Mouse (Mus musculus) retina, postnatal 7 days (tissue): ENCODE data around the gene Klk4.

Experiments used
- DNase-seq: peaks from one replicate; pipeline ENCODE4 v3.0.0-alpha.2; 2012; ENCODE audit warnings: low read depth, low spot score

Klk4 gene

DNA sequence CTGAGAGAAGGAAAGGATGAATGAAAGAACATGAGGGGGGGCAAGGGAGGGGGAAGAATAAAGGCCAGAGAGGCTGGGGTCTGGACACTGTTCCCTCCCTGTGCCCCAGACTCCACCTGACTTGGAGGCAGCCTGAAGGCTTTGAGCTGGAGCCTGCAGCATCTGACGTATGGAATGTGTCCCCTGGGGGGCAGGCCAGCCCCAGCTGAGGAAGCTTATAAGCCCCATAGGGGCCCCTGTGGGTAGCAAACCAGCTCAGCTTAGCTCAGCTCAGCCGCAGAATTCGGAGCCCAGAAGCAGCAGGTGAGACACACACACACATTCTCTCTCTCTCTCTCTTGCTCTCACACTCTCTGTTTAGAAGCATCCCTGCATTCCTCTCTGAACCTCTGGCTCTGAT lies at the start of gene Klk4:
Gene Klk4 (plus strand): TSS at position 249 of the 400 bp plus-strand sequence.
- no peak for DNase-seq

DNA sequence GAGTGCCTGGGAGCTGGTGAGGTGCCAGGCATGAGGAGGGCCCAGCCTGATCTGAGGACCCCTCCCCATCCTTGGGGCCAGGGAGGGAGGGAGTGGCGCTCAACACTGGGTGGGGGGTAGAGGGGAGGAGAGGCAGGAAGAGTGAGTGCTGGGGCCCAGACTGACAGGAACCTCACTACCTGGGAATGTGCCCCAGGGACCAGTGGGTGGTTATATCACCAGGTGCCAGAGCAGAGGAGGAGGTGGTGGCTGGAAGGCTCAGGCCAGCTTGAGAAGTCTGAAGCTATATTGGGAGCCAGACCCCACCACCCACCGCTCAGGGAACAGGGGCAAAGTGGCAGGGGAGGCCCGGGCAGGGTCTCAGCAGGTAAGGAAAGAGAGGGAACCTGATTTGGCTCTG lies 39.3 kb upstream of the Klk4 start, which contains the start of gene Klk5:
Gene Klk5 (plus strand): TSS at position 271 of the 400 bp plus-strand sequence.
- no peak for DNase-seq

DNA sequence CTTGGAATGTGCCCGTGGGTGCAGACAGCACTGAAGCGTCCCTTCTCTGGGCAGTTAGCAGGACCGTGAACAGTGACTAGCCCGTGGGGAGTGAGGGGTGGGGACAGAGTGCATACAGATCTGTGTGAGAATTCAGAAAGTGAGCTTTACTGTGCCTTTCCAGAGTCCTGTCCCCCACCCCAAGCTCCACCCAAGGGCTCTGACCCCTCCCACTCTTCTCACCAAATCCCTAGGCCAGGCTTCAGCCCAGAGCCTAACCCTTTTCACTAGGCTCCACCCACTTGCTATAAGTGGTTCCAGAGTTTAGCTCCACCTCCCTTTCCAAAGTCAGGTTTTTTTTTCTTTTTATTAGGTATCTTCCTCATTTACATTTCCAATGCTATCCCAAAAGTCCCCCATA lies 37.2 kb upstream of the Klk4 start:
- DNase-seq: no peak

DNA sequence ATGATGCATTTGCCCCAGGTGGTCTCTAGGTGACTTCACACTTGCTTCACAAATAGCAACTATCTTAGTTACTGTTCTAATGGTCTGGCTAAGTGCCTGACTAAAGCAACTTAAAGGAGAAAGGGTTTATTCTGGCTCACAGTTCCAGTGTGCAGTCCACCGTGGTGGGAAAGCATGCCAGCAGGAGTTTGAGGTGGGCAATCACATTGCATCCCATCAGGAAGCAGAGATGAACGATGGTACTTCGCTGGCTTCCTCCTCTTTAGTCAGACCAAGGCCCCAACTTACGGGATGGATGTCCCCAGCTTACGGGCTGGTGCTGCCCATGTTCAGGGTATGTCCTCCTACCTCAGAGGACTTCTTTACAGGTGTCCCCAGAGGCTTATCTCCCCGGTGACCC lies 29.3 kb upstream of the Klk4 start:
- no peak for DNase-seq

DNA sequence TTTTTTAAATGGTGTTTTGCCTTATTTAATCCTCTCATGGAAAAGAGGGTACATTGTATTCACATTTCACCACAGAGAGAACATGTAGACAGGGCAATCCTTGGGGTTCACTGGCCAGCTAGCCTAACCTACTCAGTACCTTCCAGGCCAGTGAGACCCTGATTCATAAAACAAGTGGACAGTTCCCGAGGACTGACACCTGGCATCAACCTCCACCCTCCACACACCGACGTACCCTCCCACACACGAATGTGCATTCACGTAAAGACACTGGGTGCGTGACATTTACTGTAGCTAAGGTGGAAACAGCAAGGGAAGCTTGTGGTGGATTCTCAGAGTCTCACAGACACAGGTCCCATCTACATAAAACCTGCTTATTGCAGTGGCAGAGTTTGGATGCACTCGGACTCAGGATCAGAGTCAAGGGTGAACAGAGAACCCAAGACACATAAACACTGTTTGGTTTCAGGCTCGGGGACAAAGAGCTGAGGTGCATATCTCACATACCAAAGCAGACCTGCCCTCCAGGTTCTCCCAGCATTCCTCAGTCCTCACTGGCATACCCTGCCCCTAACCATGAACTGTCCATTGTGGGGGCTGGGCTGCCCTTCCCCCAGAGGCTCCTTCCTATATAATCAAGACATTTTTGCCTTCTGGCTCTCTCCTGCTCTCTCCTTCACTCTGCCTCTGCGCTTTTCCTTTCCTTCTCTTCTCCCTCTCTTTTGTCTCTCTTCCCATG lies 26.1 kb upstream of the Klk4 start:
- no peak for DNase-seq

DNA sequence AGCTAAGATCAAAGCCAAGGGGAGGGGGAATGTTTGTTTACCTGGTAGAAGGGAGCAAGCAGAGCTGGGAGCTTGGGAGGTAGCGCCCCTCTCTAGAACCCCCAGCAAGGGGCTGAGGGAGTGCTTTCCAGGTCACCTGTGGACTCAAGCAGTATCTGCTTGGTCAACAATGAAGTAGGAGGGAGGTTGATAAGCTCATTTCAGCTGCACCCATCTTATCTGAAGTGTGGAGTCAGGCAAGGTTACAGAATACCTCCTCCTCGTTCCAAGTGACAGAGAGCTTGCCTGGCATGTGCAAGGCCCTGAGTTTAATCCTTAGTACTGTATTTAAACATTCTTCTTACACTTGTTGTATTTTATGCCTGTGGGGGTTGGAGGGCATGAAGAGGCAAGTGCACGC lies 25.3 kb upstream of the Klk4 start:
- no peak for DNase-seq

DNA sequence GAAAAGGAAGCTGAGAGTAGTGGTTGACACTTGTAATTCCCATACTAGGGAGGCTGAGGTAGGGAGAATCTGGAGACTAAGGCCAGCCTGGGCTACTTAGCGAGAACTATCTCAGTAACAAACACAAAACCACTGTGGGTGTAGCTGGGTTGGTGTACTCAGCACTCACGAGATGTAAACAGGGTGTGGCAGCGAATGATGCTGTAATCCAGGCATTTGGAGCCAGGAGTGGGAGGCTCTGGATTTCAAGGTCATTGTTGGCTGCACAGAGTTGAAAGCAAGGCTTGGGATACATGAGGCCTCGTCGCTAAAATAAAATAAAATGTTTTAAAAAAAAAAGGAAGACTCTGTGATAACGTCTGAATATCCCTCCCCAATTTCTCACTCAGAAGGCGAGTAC lies 24.7 kb upstream of the Klk4 start:
- DNase-seq: no peak

DNA sequence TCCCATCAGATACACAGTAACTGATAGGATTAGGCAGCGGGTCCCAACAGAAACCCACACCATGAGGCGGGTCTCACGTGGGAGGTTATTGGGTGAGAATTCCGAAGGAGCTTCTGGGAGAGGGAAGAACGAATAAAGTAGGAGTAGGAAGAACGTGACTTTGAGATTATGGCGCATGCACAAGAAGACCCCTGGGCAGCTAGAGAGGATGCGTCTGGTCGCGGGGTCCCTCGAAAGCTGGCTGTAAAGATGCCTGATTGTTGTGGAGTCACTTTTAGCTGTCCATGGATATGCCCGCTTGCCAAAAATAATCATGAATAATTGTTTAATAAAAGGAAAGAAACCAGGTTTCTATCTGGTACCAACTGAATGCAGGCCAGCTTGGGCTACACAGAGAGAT lies 23.5 kb upstream of the Klk4 start:
- DNase-seq: no peak

DNA sequence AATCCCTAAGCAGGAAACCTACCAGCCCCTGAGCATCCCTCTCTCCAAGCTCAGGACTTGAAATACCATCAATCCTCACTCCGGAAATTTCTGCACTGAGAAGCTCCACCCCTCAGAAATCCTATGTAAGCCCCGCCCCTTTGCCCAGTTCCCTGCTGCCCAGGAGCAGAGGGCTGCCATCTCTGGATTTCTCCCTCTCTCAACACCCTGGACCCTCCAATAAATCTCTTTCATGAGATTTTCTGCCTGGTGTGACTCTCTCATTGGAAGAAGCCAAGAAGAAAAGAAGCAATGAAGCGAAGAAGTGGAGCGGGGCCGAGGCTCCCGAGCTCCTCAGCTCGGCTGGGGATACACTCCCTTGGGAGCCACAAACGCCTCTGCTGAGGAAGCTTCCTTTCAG lies 20.5 kb upstream of the Klk4 start:
- DNase-seq: no peak

DNA sequence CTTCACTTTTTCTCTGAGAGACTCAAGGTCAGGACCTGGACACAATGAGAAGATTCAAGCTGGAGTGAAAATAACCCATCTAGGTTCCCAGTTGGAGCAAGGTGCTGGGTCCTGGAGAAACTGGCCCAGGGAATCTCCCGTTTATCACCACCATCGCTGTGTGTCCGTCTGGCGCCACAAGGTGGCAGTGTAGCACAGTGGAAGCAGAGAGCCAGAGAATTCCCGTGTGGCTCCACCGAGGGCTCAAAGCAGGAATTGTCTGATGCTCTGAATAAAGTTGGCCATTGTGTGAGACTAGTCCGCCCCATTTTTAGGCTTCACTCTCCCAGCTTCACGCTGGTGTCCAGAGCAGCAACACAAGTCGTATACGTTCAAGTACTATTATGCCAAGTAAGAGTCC lies 7.7 kb upstream of the Klk4 start:
- DNase-seq: peak; percentile 57

DNA sequence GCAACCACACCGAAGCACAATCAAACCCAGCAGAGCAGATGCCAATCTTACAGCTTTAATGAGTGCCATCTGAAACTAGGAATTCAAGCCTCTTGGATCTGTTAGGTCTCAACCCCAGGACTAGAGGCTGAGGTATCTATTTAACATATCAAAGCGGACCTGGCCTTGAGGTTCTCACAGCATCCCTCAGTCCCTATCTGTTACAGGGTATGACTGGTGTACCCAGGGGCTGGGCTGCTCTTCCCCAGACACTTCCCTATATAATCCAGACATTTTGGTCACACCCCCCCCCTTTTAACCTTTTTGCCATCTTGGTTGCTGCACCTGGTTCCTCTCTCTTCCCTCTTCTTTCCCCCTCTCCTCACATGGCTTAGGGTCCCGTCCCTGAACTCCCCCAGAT lies 7.3 kb upstream of the Klk4 start:
- no peak for DNase-seq

DNA sequence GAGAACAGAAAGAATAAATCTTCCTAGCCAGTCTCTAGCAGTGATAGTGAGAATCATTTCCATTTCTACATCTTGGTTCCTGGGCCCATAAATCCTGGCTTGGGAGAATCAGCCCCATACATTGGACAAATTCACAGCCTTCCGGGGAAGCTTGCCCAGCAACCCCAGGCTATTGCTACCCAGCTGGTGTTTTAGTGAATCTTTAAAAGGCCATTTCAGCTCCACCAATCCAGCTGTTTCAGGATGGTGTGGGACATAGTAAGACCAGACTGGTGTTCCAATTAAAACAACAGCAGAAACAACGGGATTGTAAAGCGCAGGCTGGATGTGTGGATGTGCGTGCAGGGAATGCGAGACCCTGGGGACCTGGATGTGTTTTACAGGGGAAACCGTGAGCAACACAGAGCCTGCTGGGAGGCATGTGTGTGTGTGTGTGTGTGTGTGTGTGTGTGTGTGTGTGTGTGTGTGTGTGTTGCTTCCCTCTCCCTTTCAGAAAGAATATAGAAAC lies 6.0 kb upstream of the Klk4 start:
- no peak for DNase-seq

DNA sequence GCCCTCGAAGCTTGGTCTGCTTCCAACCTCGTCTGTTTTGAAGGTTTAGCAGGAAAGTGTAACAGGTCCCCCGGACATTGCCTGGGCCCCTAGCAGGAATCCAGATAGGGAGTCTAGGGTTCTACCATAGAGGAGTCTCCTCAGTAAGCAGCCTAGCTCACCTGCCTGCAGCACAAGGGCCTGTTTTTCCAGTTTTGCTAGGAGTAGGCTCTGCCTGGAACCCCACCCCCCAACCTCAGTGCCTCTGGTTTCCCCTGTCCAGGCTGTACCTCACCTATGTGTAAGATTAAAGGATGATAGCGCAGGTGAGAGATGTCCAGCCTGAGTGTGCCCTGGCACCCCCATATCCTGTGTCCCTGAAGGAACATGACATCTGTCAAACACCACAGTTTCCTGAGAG lies 4.5 kb upstream of the Klk4 start:
- no peak for DNase-seq

DNA sequence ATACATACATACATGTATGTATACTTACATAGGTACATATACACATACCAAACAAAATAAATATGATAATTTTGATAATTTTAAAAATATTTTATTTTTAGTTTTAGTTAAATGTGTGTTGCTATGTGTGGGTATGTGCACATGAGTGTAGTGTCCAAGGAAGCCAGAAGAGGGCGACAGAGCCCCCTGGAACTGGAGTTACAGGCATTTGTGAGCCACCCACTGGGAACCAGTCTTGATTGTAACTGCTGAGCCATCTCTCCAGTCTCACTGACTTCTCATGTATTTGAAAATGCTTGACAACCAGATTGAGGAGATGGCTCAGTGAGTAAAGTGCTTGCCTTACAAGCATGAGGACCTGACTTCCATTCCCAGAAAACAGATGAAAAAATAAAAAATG lies 2.7 kb upstream of the Klk4 start:
- DNase-seq: no peak

DNA sequence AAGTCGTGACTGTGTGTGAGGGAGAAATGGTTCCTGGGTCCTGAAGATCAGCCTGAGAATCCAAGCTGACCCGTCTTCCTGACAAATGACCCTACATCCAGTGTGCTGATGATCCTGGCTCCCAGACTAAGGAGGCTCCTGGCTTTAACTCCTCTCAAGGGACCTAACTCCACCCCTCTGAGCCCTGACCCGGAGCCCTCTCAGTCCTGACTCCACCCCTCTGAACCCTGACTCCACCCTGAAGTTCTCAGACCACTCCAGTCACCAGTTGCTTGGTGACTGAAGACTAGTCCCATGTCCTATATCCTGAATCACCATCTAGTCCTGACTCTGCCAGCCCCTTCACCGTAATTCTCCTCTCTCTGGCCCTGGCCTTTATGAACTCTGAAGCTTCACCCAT lies 1.4 kb downstream of the Klk4 start:
- DNase-seq: no peak

DNA sequence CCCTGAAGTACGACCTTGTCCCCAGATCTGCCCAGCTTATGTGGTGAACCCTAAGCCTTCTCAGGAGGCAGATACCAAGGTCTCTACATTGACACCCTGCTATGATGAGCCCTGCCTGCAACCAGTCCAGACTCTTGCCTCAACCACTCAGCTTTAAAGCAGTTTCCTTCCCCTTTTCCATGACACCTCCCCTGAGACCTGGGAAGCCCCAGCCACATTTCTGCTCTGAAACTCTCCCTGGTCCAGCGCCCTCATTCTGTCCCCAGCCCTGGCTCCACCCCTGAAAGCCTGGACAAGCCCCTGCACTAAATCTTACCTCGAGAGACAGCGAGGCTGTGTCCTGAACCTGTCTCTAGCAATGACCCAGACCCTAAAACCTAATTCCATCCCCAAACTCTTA lies 1.9 kb downstream of the Klk4 start:
- no peak for DNase-seq

DNA sequence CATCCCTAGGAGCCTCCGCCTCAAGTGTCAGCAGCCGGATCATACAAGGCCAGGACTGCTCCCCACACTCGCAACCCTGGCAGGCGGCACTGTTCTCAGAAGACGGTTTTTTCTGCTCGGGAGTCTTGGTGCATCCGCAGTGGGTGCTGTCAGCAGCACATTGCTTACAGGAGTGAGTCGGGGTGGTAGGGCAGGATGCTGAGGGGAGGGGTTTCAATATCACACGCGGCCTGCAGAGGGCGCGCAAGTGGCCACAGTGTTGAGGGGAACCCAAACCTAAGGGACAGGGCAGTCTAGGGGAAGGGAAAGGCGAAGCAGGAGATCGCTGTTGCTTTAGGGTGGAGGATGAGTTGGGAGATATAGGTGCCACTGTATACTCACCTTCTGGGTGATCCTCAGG lies 2.6 kb downstream of the Klk4 start:
- no peak for DNase-seq

DNA sequence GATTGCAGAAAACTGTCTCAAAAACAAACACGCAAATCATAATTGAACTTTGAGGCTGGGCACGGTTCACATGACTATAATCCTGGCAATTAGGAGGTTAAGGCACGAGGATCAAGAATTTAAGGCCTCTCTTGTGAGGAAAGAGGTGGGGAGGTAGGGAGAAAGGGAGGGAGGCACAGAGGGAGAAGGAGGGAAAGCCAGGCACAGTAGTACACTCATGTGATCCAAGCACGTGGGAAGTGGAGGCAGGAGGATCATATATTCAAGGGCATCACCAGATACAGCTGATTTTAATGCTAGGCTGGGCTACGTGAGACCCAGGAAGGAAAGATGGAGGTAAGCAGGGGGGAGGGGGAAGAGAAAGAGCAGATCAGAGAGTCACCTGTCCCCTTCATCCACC lies 10.4 kb downstream of the Klk4 start:
- no peak for DNase-seq

DNA sequence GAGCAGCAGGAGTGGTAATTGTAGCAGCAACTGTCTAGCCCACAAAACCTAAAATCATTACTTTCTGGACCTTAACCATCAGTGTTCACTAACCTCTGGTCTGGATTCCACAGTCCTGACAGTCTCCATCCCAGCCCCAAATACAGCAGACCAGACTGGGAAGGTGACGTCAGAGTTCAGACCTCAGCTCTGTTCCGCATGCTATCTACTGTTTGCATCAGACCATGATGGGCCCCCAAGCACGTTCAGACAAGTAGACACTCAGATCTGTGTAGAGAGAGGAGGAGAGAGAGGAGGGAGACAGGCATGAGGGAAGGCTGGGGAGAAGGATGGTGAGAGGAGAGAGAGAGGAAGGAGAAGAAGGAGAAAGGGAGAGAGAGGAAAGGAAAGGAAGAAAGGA lies 10.8 kb downstream of the Klk4 start:
- DNase-seq: no peak

DNA sequence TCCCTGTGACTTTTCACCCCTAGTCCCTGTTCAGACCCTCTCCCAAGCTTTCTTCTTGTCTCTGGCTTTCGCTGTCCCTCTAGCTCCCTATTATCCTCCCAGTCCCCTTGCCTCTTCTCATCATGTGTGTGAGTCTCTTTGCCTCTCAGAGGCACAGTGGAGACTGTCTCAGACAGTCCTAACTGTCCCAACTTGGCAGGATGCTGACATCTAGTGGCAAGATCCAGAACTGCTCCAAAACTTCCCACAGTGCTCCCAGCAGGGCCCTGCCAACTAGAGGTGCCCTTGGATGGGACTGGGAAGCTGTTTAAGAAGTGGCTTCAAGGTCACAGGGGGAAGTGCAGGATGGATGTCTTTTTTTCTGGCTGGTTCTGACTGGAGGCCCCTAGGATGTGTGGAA lies 13.9 kb downstream of the Klk4 start:
- peak; percentile 81 for DNase-seq

DNA sequence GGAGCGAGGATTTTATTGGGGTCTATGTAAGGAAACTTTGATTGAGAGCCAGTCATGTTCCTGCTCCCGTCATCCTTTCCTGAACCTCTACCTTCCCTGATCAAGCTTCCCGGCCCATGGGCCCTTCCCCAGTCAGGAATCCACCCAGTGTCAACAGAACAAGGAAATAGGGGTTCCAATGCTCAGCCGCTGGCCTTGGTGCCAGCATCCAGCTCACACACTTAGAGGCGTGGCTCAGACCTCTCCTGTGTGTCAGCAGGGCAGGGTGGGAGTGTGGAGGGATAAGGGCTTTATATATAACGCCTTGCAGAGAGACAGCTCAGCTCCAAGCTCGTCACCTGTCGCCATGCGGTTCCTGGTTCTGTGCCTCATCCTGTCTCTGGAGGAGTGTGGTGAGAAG lies 33.9 kb downstream of the Klk4 start:
- DNase-seq: no peak

DNA sequence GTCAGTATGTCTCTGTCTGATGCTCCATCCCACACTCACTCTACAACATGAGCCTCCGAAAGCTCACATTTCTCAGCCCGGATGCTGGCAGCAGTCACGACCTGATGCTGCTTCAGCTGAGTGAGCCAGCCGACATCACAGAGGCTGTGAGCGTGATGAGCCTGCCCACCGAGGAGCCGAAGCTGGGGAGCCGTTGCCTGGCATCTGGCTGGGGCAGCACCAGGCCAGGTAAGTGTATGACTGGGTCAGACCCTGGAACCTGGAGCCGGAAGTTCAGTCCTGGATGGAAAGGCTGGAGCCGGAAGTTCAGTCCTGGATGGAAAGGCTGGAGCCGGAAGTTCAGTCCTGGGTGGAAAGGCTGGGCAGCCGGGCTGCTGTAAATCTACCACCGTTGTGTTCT lies 37.5 kb downstream of the Klk4 start:
- DNase-seq: no peak

DNA sequence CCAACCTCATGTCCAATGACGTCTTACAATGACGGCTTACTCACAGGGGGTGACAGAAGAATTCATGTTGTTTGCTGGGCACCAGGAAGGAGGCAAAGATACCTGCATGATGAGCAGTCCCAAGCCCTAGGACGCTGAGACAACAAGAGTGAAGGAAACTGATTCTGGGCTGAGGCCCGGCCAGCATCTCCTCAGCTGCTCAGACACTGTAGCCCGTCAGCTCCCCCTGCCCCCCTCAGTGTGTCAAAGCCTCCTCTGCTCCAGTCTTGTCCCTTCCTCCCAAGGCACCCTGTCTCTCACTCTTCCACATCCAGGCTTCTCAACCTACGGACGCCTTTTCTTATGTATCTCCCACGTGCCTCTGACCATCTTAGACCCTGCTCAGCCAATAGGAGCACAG lies 37.9 kb downstream of the Klk4 start:
- DNase-seq: no peak
